8 mouse cellular contexts compared by ENCODE assay signal in genomic region chr11:117779434-117780198, GRCm38 (mm10). TPM values are rescaled to one million over a fixed set of nuclear protein-coding genes. Genes with fewer than 3 reads are reported as not detected.
A peak's percentile ranks its signal among the peaks of the same experiment; 100 is the strongest.
DNase-seq lines count a peak whose midpoint lies in the region; ATAC-seq and TF ChIP-seq lines count a peak whose summit lies in the region.

No protein-coding gene starts in this region.

- peak overlapping the region; percentile 44 for H3K4me3 ChIP-seq in left cerebral cortex, adult 2 months
- H3K4me3 ChIP-seq in embryonic facial prominence, embryonic 11.5 days (ENCODE audit: low read depth, low read length) = peak overlapping the region; percentile 39
- peak overlapping the region; percentile 52 for H3K4me3 ChIP-seq in heart, embryonic 11.5 days (ENCODE audit: low read depth, low read length)
- H3K4me3 ChIP-seq in kidney, embryonic 15.5 days (replicated peaks) = peak overlapping the region; percentile 61
- peak overlapping the region; percentile 24 for H3K4me3 ChIP-seq in olfactory bulb, adult 2 months (ENCODE audit: insufficient read depth, low read depth, low read length)

- DNase-seq in left cerebral cortex, adult 2 months (ENCODE audit: extremely low spot score in 1 of 2, low spot score in 2 of 2) = no peak
- DNase-seq in left cerebral cortex, postnatal 25 days (ENCODE audit: low spot score in 2 of 2) = no peak
- DNase-seq in embryonic facial prominence, embryonic 11.5 days (ENCODE audit: low spot score) = peak; percentile 64
- DNase-seq in lung, postnatal 10 days = peak; percentile 91
- DNase-seq in thymus, postnatal 4 days = peak; percentile 75

- peak overlapping the region; percentile 81 for H3K4me2 ChIP-seq in embryonic facial prominence, embryonic 11.5 days (ENCODE audit: low read depth, low read length)
- H3K4me2 ChIP-seq in heart, embryonic 11.5 days = peak overlapping the region; percentile 99
- H3K4me2 ChIP-seq in kidney, embryonic 15.5 days = peak overlapping the region; percentile 99

- peaks cover 12% of the 10 kb centered on the region for H3K4me1 ChIP-seq in embryonic facial prominence, embryonic 11.5 days (ENCODE audit: control insufficient read depth, insufficient read depth, low read length)
- H3K4me1 ChIP-seq in heart, embryonic 11.5 days (ENCODE audit: control insufficient read depth, insufficient read depth, low read length) = peaks cover 46% of the 10 kb centered on the region
- peaks cover 64% of the 10 kb centered on the region for H3K4me1 ChIP-seq in kidney, embryonic 15.5 days
- peaks cover 34% of the 10 kb centered on the region for H3K4me1 ChIP-seq in olfactory bulb, adult 2 months (ENCODE audit: control insufficient read depth, insufficient read depth, low read length)

- peak overlapping the region; percentile 72 for H3K9ac ChIP-seq in embryonic facial prominence, embryonic 11.5 days (replicated peaks; ENCODE audit: low read length)
- peak overlapping the region; percentile 74 for H3K9ac ChIP-seq in heart, embryonic 11.5 days (ENCODE audit: low read depth, low read length)
- H3K9ac ChIP-seq in kidney, embryonic 15.5 days = peak overlapping the region; percentile 54

- WGBS in embryonic facial prominence, embryonic 11.5 days = 2% methylated on average over 36 of the region's 38 CpGs
- 3% methylated on average over 38 of the region's 38 CpGs for whole genome bisulfite sequencing in heart, embryonic 11.5 days (ENCODE audit: insufficient replicate concordance)
- 1% methylated on average over 38 of the region's 38 CpGs for WGBS in kidney, embryonic 15.5 days
- 18% methylated on average over 38 of the region's 38 CpGs for WGBS in olfactory bulb, adult 2 months

- peak; percentile 9; the same call in 1 of the 2 replicates for ATAC-seq in embryonic facial prominence, embryonic 11.5 days (replicated peaks; ENCODE audit: insufficient number of reproducible peaks, low FRiP score, low TSS enrichment, low read depth)
- ATAC-seq in heart, embryonic 11.5 days (replicated peaks; ENCODE audit: insufficient number of reproducible peaks, low FRiP score, low TSS enrichment) = no peak
- peak; percentile 16; the same call in 1 of the 2 replicates for ATAC-seq in kidney, embryonic 15.5 days (replicated peaks; ENCODE audit: low FRiP score)

- no peaks in the 10 kb centered on the region for H3K36me3 ChIP-seq in embryonic facial prominence, embryonic 11.5 days (replicated peaks; ENCODE audit: control insufficient read depth, insufficient read depth, low read depth, low read length)
- peaks cover 11% of the 10 kb centered on the region for H3K36me3 ChIP-seq in heart, embryonic 11.5 days (ENCODE audit: control insufficient read depth, insufficient read depth, low read length)
- peaks cover 30% of the 10 kb centered on the region for H3K36me3 ChIP-seq in kidney, embryonic 15.5 days

- no peak for TF ChIP-seq CTCF in left cerebral cortex, adult 2 months (IDR thresholded peaks at IDR 0.05)
- TF ChIP-seq CTCF in olfactory bulb, adult 2 months (IDR thresholded peaks at IDR 0.05; ENCODE audit: insufficient read depth, low read depth, low read length) = no peak

- H3K9me3 ChIP-seq in embryonic facial prominence, embryonic 11.5 days (replicated peaks; ENCODE audit: control insufficient read depth, low read length) = no peaks in the 10 kb centered on the region
- H3K9me3 ChIP-seq in heart, embryonic 11.5 days (replicated peaks; ENCODE audit: control insufficient read depth, low read length) = no peaks in the 10 kb centered on the region
- H3K9me3 ChIP-seq in kidney, embryonic 15.5 days (replicated peaks) = no peaks in the 10 kb centered on the region

- peaks cover 5% of the 10 kb centered on the region for H3K27me3 ChIP-seq in embryonic facial prominence, embryonic 11.5 days (ENCODE audit: control insufficient read depth, insufficient read depth, low read length)
- peaks cover 17% of the 10 kb centered on the region for H3K27me3 ChIP-seq in heart, embryonic 11.5 days (ENCODE audit: control insufficient read depth, insufficient read depth, low read length)
- H3K27me3 ChIP-seq in kidney, embryonic 15.5 days = peaks cover 6% of the 10 kb centered on the region; the same call in 1 of the 2 replicates

- no peak for TF ChIP-seq POLR2A in olfactory bulb, adult 2 months (IDR thresholded peaks at IDR 0.05; ENCODE audit: insufficient read depth, low read depth, low read length)

- intact Hi-C loops in left cerebral cortex, adult 2 months (cut with DNase I) = no loop called here
- intact Hi-C loops in left cerebral cortex, postnatal 25 days (cut with DNase I) = no loop called here

- H3K27ac ChIP-seq in left cerebral cortex, adult 2 months = peak overlapping the region; percentile 85
- H3K27ac ChIP-seq in embryonic facial prominence, embryonic 11.5 days (replicated peaks; ENCODE audit: low read depth, low read length) = peak overlapping the region; percentile 62
- H3K27ac ChIP-seq in heart, embryonic 11.5 days (ENCODE audit: low read depth, low read length) = peak overlapping the region; percentile 96
- H3K27ac ChIP-seq in kidney, embryonic 15.5 days = peak overlapping the region; percentile 97
- H3K27ac ChIP-seq in olfactory bulb, adult 2 months (ENCODE audit: insufficient read depth, low read depth, low read length) = no peak overlapping the region

RNA-seq across cellular contexts. Expression of gene Tmc8, which starts 2.3 kb away (rescaled TPM):
- 1 to 10 TPM in 1 of 2 experiments, under 1 TPM in 1; 0.88 to 1.3 TPM for total RNA-seq in left cerebral cortex, adult 2 months (2021)
- 1 to 10 TPM in 1 of 2 experiments, under 1 TPM in 1; 0.60 to 1.1 TPM for total RNA-seq in left cerebral cortex, postnatal 25 days (2021)
- polyA plus RNA-seq in embryonic facial prominence, embryonic 11.5 days (2014; fragmentation: Nextera tagmentation; extraction: Ambion mirVana) = 0.39 and 0.70 TPM in 2 replicates
- polyA plus RNA-seq in heart, embryonic 11.5 days (2014; fragmentation: Nextera tagmentation; extraction: Ambion mirVana) = 4.4 and 4.5 TPM in 2 replicates
- 2.7 and 3.6 TPM in 2 replicates for polyA plus RNA-seq in kidney, embryonic 15.5 days (2015; fragmentation: Nextera tagmentation; extraction: Ambion mirVana)
- polyA plus RNA-seq in olfactory bulb, adult 2 months (2012; ENCODE audit: insufficient read depth, insufficient read length, low replicate concordance, missing spikeins) = not detected in 2 replicates

RNA-seq across cellular contexts. Expression of gene Tmc6, which starts 2.4 kb away (rescaled TPM):
- total RNA-seq in left cerebral cortex, adult 2 months (2021) = 1 to 10 TPM; 7.8 to 9.3 TPM
- 1 to 10 TPM; 4.2 to 6.2 TPM for total RNA-seq in left cerebral cortex, postnatal 25 days (2021)
- polyA plus RNA-seq in embryonic facial prominence, embryonic 11.5 days (2014; fragmentation: Nextera tagmentation; extraction: Ambion mirVana) = 9.9 and 10.7 TPM in 2 replicates
- 23.8 and 26.2 TPM in 2 replicates for polyA plus RNA-seq in heart, embryonic 11.5 days (2014; fragmentation: Nextera tagmentation; extraction: Ambion mirVana)
- polyA plus RNA-seq in kidney, embryonic 15.5 days (2015; fragmentation: Nextera tagmentation; extraction: Ambion mirVana) = 36.2 and 37.5 TPM in 2 replicates
- polyA plus RNA-seq in olfactory bulb, adult 2 months (2012; ENCODE audit: insufficient read depth, insufficient read length, low replicate concordance, missing spikeins) = 606 TPM in 1 of 2 replicates, not detected in the other

RNA-seq across cellular contexts. Expression of gene 6030468B19Rik, which starts 17.8 kb away (rescaled TPM):
- not detected for total RNA-seq in left cerebral cortex, adult 2 months (2021)
- under 1 TPM in 1 of 2 experiments, not detected in 1; 0.53 TPM for total RNA-seq in left cerebral cortex, postnatal 25 days (2021)
- 0.27 and 0.67 TPM in 2 replicates for polyA plus RNA-seq in embryonic facial prominence, embryonic 11.5 days (2014; fragmentation: Nextera tagmentation; extraction: Ambion mirVana)
- polyA plus RNA-seq in heart, embryonic 11.5 days (2014; fragmentation: Nextera tagmentation; extraction: Ambion mirVana) = 3.2 and 3.9 TPM in 2 replicates
- polyA plus RNA-seq in kidney, embryonic 15.5 days (2015; fragmentation: Nextera tagmentation; extraction: Ambion mirVana) = 0.36 and 1.7 TPM in 2 replicates
- polyA plus RNA-seq in olfactory bulb, adult 2 months (2012; ENCODE audit: insufficient read depth, insufficient read length, low replicate concordance, missing spikeins) = not detected in 2 replicates

RNA-seq across cellular contexts. Expression of gene Gm20708, which starts 29.9 kb away (rescaled TPM):
- 1 to 10 TPM; 2.3 to 4.6 TPM for total RNA-seq in left cerebral cortex, adult 2 months (2021)
- 1 to 10 TPM; 1.7 to 2.4 TPM for total RNA-seq in left cerebral cortex, postnatal 25 days (2021)
- 0.17 TPM in 1 of 2 replicates, not detected in the other for polyA plus RNA-seq in embryonic facial prominence, embryonic 11.5 days (2014; fragmentation: Nextera tagmentation; extraction: Ambion mirVana)
- polyA plus RNA-seq in heart, embryonic 11.5 days (2014; fragmentation: Nextera tagmentation; extraction: Ambion mirVana) = 0.34 and 0.62 TPM in 2 replicates
- polyA plus RNA-seq in kidney, embryonic 15.5 days (2015; fragmentation: Nextera tagmentation; extraction: Ambion mirVana) = 0.54 and 0.91 TPM in 2 replicates
- polyA plus RNA-seq in olfactory bulb, adult 2 months (2012; ENCODE audit: insufficient read depth, insufficient read length, low replicate concordance, missing spikeins) = not detected in 2 replicates

RNA-seq across cellular contexts. Expression of gene Syngr2, which starts 29.9 kb away (rescaled TPM):
- 10 to 100 TPM in 1 of 2 experiments, 1 to 10 TPM in 1; 8.7 to 11.1 TPM for total RNA-seq in left cerebral cortex, adult 2 months (2021)
- total RNA-seq in left cerebral cortex, postnatal 25 days (2021) = 10 to 100 TPM; 11.6 to 14.0 TPM
- polyA plus RNA-seq in embryonic facial prominence, embryonic 11.5 days (2014; fragmentation: Nextera tagmentation; extraction: Ambion mirVana) = 30.4 and 32.9 TPM in 2 replicates
- 78.7 and 79.2 TPM in 2 replicates for polyA plus RNA-seq in heart, embryonic 11.5 days (2014; fragmentation: Nextera tagmentation; extraction: Ambion mirVana)
- polyA plus RNA-seq in kidney, embryonic 15.5 days (2015; fragmentation: Nextera tagmentation; extraction: Ambion mirVana) = 78.0 and 80.5 TPM in 2 replicates
- not detected in 2 replicates for polyA plus RNA-seq in olfactory bulb, adult 2 months (2012; ENCODE audit: insufficient read depth, insufficient read length, low replicate concordance, missing spikeins)

Comparison
In these comparisons a context has a peak if more than half of its experiments do, and no peak if none do; other contexts are left out.
1. DNase-seq: peak in embryonic facial prominence, embryonic 11.5 days (single experiment), lung, postnatal 10 days (single experiment) and thymus, postnatal 4 days (single experiment); none in left cerebral cortex, adult 2 months (0 of 2) and left cerebral cortex, postnatal 25 days (0 of 2).
2. Peak in every context shown above with its lines, with median percentiles within 50 percentile points of each other: H3K4me3 ChIP-seq, H3K4me2 ChIP-seq and H3K9ac ChIP-seq.